ENCODE assay signal across 9 mouse cellular contexts in the genomic region with DNA sequence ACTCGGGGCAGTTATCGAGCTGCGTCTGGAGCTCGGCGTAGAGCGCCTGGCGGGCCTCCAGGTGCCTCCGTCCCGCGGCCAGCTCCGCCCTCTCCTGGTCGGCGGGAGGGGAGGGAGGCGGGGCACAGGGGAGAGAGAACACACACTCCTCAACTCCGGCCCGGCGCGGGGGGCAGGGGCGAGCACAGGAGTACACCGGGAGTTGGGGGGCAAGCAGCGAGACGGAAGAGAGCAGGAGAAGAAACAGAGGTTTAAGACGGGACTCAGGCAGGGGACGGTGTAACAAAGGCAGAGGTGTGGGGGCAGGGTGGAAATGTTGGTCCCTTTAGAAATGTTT. TPM values are rescaled to one million over a fixed set of nuclear protein-coding genes. Genes with fewer than 3 reads are reported as not detected.
DNase-seq lines count a peak whose midpoint lies in the region; ATAC-seq and TF ChIP-seq lines count a peak whose summit lies in the region.
"Had no signal": no experiment of that assay in that cellular context is flagged by ENCODE, and none has a peak within 500 bp of the region (broad histone marks: within the 10 kb centered on the region; RNA-seq: fewer than 3 reads in every experiment).

No protein-coding gene starts in this region.

- no peaks in the 10 kb centered on the region for H3K9me3 ChIP-seq in forebrain, embryonic 16.5 days (ENCODE audit: control insufficient read depth, low read length)
- H3K9me3 ChIP-seq in limb, embryonic 12.5 days = no peaks in the 10 kb centered on the region
- no peaks in the 10 kb centered on the region for H3K9me3 ChIP-seq in midbrain, embryonic 11.5 days (ENCODE audit: control insufficient read depth, low read length)
- no peaks in the 10 kb centered on the region for H3K9me3 ChIP-seq in stomach, postnatal 0 days (ENCODE audit: control insufficient read depth, low read length)

- no peak overlapping the region for H3K27ac ChIP-seq in forebrain, embryonic 16.5 days (ENCODE audit: low read length)
- peak overlapping the region; percentile 81 for H3K27ac ChIP-seq in limb, embryonic 12.5 days
- H3K27ac ChIP-seq in midbrain, embryonic 11.5 days (ENCODE audit: low read depth, low read length) = no peak overlapping the region
- 0 out of 2 replicates have a peak overlapping the region, but pooled peaks have one; percentile 53 for H3K27ac ChIP-seq in stomach, postnatal 0 days (replicated peaks)

- H3K9ac ChIP-seq in forebrain, embryonic 16.5 days (replicated peaks; ENCODE audit: low read depth, low read length) = peak overlapping the region; percentile 45
- H3K9ac ChIP-seq in limb, embryonic 12.5 days (replicated peaks) = peak overlapping the region; percentile 65
- H3K9ac ChIP-seq in midbrain, embryonic 11.5 days (ENCODE audit: low read length) = peak overlapping the region; percentile 42
- H3K9ac ChIP-seq in stomach, postnatal 0 days (ENCODE audit: low read length) = peak overlapping the region; percentile 48

- peaks cover 18% of the 10 kb centered on the region for H3K4me1 ChIP-seq in forebrain, embryonic 16.5 days (replicated peaks; ENCODE audit: control insufficient read depth, insufficient read depth, low read length)
- peaks cover 19% of the 10 kb centered on the region for H3K4me1 ChIP-seq in limb, embryonic 12.5 days (replicated peaks)
- peaks cover 14% of the 10 kb centered on the region for H3K4me1 ChIP-seq in midbrain, embryonic 11.5 days (ENCODE audit: control insufficient read depth, insufficient read depth, low read length)
- H3K4me1 ChIP-seq in stomach, postnatal 0 days (replicated peaks; ENCODE audit: control insufficient read depth, insufficient read depth) = 0 out of 2 replicates have a peak, but pooled peaks cover 6% of the 10 kb centered on the region

- no peaks in the 10 kb centered on the region for H3K36me3 ChIP-seq in forebrain, embryonic 16.5 days (ENCODE audit: control insufficient read depth, insufficient read depth)
- peaks cover 90% of the 10 kb centered on the region for H3K36me3 ChIP-seq in limb, embryonic 12.5 days
- peaks cover 12% of the 10 kb centered on the region for H3K36me3 ChIP-seq in midbrain, embryonic 11.5 days (ENCODE audit: control insufficient read depth, insufficient read depth, low read length)
- peaks cover 9% of the 10 kb centered on the region for H3K36me3 ChIP-seq in stomach, postnatal 0 days (ENCODE audit: control insufficient read depth, insufficient read depth, low read length)

- peak; percentile 67 for ATAC-seq in forebrain, embryonic 16.5 days
- ATAC-seq in hematopoietic stem cell, adult 5-6 weeks (replicated peaks in 1 of 2; ENCODE audit: insufficient read depth in 1 of 2, low FRiP score in 2 of 2, low TSS enrichment in 1 of 2, low read depth in 1 of 2, poor library complexity in 2 of 2, severe bottlenecking in 2 of 2) = peak; percentile 71 to 76
- peak; percentile 84 for ATAC-seq in limb, embryonic 12.5 days (ENCODE audit: insufficient number of reproducible peaks, insufficient read depth, low FRiP score, low TSS enrichment, low read depth)
- peak; percentile 75 for ATAC-seq in midbrain, embryonic 11.5 days (ENCODE audit: low FRiP score)
- ATAC-seq in stomach, postnatal 0 days (ENCODE audit: low FRiP score, low TSS enrichment) = peak; percentile 73

- 3% methylated on average over 21 of the region's 24 CpGs for WGBS in forebrain, embryonic 16.5 days
- 1% methylated on average over 24 of the region's 24 CpGs for WGBS in limb, embryonic 12.5 days
- WGBS in midbrain, embryonic 11.5 days = 3% methylated on average over 24 of the region's 24 CpGs
- WGBS in stomach, postnatal 0 days = 2% methylated on average over 20 of the region's 24 CpGs

- no peaks in the 10 kb centered on the region for H3K27me3 ChIP-seq in forebrain, embryonic 16.5 days (replicated peaks; ENCODE audit: control insufficient read depth, insufficient read depth, low read length)
- H3K27me3 ChIP-seq in limb, embryonic 12.5 days = no peaks in the 10 kb centered on the region
- peaks cover 5% of the 10 kb centered on the region for H3K27me3 ChIP-seq in midbrain, embryonic 11.5 days (ENCODE audit: control insufficient read depth, insufficient read depth, low read length)
- no peaks in the 10 kb centered on the region for H3K27me3 ChIP-seq in stomach, postnatal 0 days (ENCODE audit: control insufficient read depth, insufficient read depth, low read length)

- H3K4me2 ChIP-seq in forebrain, embryonic 16.5 days (ENCODE audit: low read length) = peak overlapping the region; percentile 57
- H3K4me2 ChIP-seq in limb, embryonic 12.5 days = peak overlapping the region; percentile 77
- H3K4me2 ChIP-seq in midbrain, embryonic 11.5 days = peak overlapping the region; percentile 57
- peak overlapping the region; percentile 77 for H3K4me2 ChIP-seq in stomach, postnatal 0 days (replicated peaks; ENCODE audit: low read depth)

- no peak for TF ChIP-seq EP300 in stomach, postnatal 0 days (optimal IDR thresholded peaks at IDR 0.05)

- peak; percentile 58 to 59 for DNase-seq in B cell, adult 2 months
- DNase-seq in adrenal gland, postnatal 14 days = peak; percentile 92
- DNase-seq in midbrain, embryonic 11.5 days (ENCODE audit: low spot score, missing footprints) = no peak
- DNase-seq in stomach, postnatal 0 days (ENCODE audit: low spot score) = peak; percentile 91
- no peak for DNase-seq in frontal cortex, postnatal 36 days (ENCODE audit: low spot score in 2 of 2)

- peak overlapping the region; percentile 34 for H3K4me3 ChIP-seq in forebrain, embryonic 16.5 days (replicated peaks; ENCODE audit: low read length)
- H3K4me3 ChIP-seq in limb, embryonic 12.5 days (replicated peaks) = peak overlapping the region; percentile 46
- peak overlapping the region; percentile 26 for H3K4me3 ChIP-seq in midbrain, embryonic 11.5 days (ENCODE audit: low read depth, low read length)
- peak overlapping the region; percentile 38 for H3K4me3 ChIP-seq in stomach, postnatal 0 days (ENCODE audit: low read depth, low read length)
- H3K4me3 ChIP-seq: myocyte had no signal

- peak; percentile 68 for TF ChIP-seq CTCF in stomach, postnatal 0 days (IDR thresholded peaks at IDR 0.05; ENCODE audit: low read depth)

RNA-seq across cellular contexts. Expression of gene Phldb1, which starts 26.6 kb away (rescaled TPM):
- 45.1 and 60.5 TPM in 2 replicates for total RNA-seq in adrenal gland, postnatal 14 days (2021)
- 45.0 and 53.6 TPM in 2 replicates for polyA plus RNA-seq in forebrain, embryonic 16.5 days (2015; fragmentation: Nextera tagmentation; extraction: Ambion mirVana)
- 11.1 and 18.7 TPM in 2 replicates for total RNA-seq in hematopoietic stem cell, adult 5-6 weeks (2017)
- 60.4 and 65.4 TPM in 2 replicates for polyA plus RNA-seq in limb, embryonic 12.5 days (2016; fragmentation: Nextera tagmentation; extraction: Ambion mirVana)
- polyA plus RNA-seq in midbrain, embryonic 11.5 days (2014; fragmentation: Nextera tagmentation; extraction: Ambion mirVana) = 28.8 and 32.8 TPM in 2 replicates
- 14.9 and 15.8 TPM in 2 replicates for polyA plus RNA-seq in stomach, postnatal 0 days (2015; fragmentation: Nextera tagmentation; extraction: Ambion mirVana)

RNA-seq across cellular contexts. Expression of gene Treh, which starts 35.4 kb away (rescaled TPM):
- total RNA-seq in adrenal gland, postnatal 14 days (2021) = not detected in 2 replicates
- polyA plus RNA-seq in forebrain, embryonic 16.5 days (2015; fragmentation: Nextera tagmentation; extraction: Ambion mirVana) = not detected in 2 replicates
- not detected in 2 replicates for total RNA-seq in hematopoietic stem cell, adult 5-6 weeks (2017)
- not detected in 2 replicates for polyA plus RNA-seq in limb, embryonic 12.5 days (2016; fragmentation: Nextera tagmentation; extraction: Ambion mirVana)
- not detected in 2 replicates for polyA plus RNA-seq in midbrain, embryonic 11.5 days (2014; fragmentation: Nextera tagmentation; extraction: Ambion mirVana)
- polyA plus RNA-seq in stomach, postnatal 0 days (2015; fragmentation: Nextera tagmentation; extraction: Ambion mirVana) = not detected in 2 replicates

RNA-seq across cellular contexts. Expression of gene Arcn1, which starts 59.2 kb away (rescaled TPM):
- total RNA-seq in adrenal gland, postnatal 14 days (2021) = 160 and 166 TPM in 2 replicates
- 150 and 161 TPM in 2 replicates for polyA plus RNA-seq in forebrain, embryonic 16.5 days (2015; fragmentation: Nextera tagmentation; extraction: Ambion mirVana)
- total RNA-seq in hematopoietic stem cell, adult 5-6 weeks (2017) = 132 and 175 TPM in 2 replicates
- polyA plus RNA-seq in limb, embryonic 12.5 days (2016; fragmentation: Nextera tagmentation; extraction: Ambion mirVana) = 194 and 208 TPM in 2 replicates
- polyA plus RNA-seq in midbrain, embryonic 11.5 days (2014; fragmentation: Nextera tagmentation; extraction: Ambion mirVana) = 191 and 213 TPM in 2 replicates
- 98.1 TPM in 2 replicates for polyA plus RNA-seq in stomach, postnatal 0 days (2015; fragmentation: Nextera tagmentation; extraction: Ambion mirVana)

RNA-seq across cellular contexts. Expression of gene Ift46, which starts 59.3 kb away (rescaled TPM):
- total RNA-seq in adrenal gland, postnatal 14 days (2021) = 72.1 and 82.3 TPM in 2 replicates
- polyA plus RNA-seq in forebrain, embryonic 16.5 days (2015; fragmentation: Nextera tagmentation; extraction: Ambion mirVana) = 184 and 187 TPM in 2 replicates
- total RNA-seq in hematopoietic stem cell, adult 5-6 weeks (2017) = 40.8 and 56.6 TPM in 2 replicates
- polyA plus RNA-seq in limb, embryonic 12.5 days (2016; fragmentation: Nextera tagmentation; extraction: Ambion mirVana) = 139 and 150 TPM in 2 replicates
- 141 and 149 TPM in 2 replicates for polyA plus RNA-seq in midbrain, embryonic 11.5 days (2014; fragmentation: Nextera tagmentation; extraction: Ambion mirVana)
- 55.5 and 61.9 TPM in 2 replicates for polyA plus RNA-seq in stomach, postnatal 0 days (2015; fragmentation: Nextera tagmentation; extraction: Ambion mirVana)

Comparison
In these comparisons a context has a peak if more than half of its experiments do, and no peak if none do; other contexts are left out.
1. DNase-seq: peak in B cell, adult 2 months (2 of 2), adrenal gland, postnatal 14 days (single experiment) and stomach, postnatal 0 days (single experiment); none in midbrain, embryonic 11.5 days (single experiment) and frontal cortex, postnatal 36 days (0 of 2).
2. H3K27ac ChIP-seq: peak in limb, embryonic 12.5 days (single experiment) and stomach, postnatal 0 days (single experiment); none in forebrain, embryonic 16.5 days (single experiment) and midbrain, embryonic 11.5 days (single experiment).
3. Peak in every context shown above with its lines, with median percentiles within 50 percentile points of each other: ATAC-seq, H3K4me2 ChIP-seq, H3K4me3 ChIP-seq and H3K9ac ChIP-seq.